Mouse (Mus musculus): Measurements from ENCODE around the gene Rs1. TPM values are rescaled to one million over a fixed set of nuclear protein-coding genes. Genes with fewer than 3 reads are reported as not detected.

Rs1 gene
- total RNA-seq (2023), result not detected

GRCm38 (mm10) chrX:160767713-160768112 lies at the start of gene Rs1:
Gene Rs1, plus strand, starts transcription at chrX:160768013.

GRCm38 (mm10) chrX:160735650-160736049 lies 32.2 kb upstream of the Rs1 start, which contains the start of gene Ppef1:
Gene Ppef1, minus strand, starts transcription at chrX:160735765.

Other genes starting within 250 kb of the Rs1 start
- gene Ppef1, start 32.2 kb upstream of the Rs1 start, total RNA-seq (2023), result not detected
- 0.34 TPM for gene Gja6, start 139.0 kb downstream of the Rs1 start, total RNA-seq (2023)
- 1.6 TPM for gene Cdkl5, start 226.7 kb downstream of the Rs1 start, total RNA-seq (2023)

All from CD8-positive naive resting alpha-beta T cell, adult 57 days (primary cell).